In genomic region chr4:46630390-46630789, GRCm38 (mm10) we compare ENCODE assay signal across 9 mouse cellular contexts. TPM values are rescaled to one million over a fixed set of nuclear protein-coding genes. Genes with fewer than 3 reads are reported as not detected.
DNase-seq lines count a peak whose midpoint lies in the region; ATAC-seq and TF ChIP-seq lines count a peak whose summit lies in the region.
"Had no signal": no experiment of that assay in that cellular context is flagged by ENCODE, and none has a peak within 500 bp of the region (broad histone marks: within the 10 kb centered on the region; RNA-seq: fewer than 3 reads in every experiment).

No protein-coding gene starts in this region.

- WGBS in thymus, adult 2 months: 46% methylated on average over 9 of the region's 9 CpGs
- 27% methylated on average over 9 of the region's 9 CpGs for WGBS in liver, postnatal 0 days (ENCODE audit: insufficient replicate concordance)
- 69% methylated on average over 9 of the region's 9 CpGs for WGBS in stomach, postnatal 0 days
- WGBS in forebrain, embryonic 10.5 days: 60% methylated on average over 9 of the region's 9 CpGs

- TF ChIP-seq CTCF in thymus, adult 2 months (IDR thresholded peaks at IDR 0.05; ENCODE audit: borderline replicate concordance, control insufficient read depth, extremely low read depth, insufficient read depth, low read length, poor library complexity): no peak
- peak; percentile 51 for TF ChIP-seq CTCF in liver, postnatal 0 days (IDR thresholded peaks at IDR 0.05; ENCODE audit: low read depth)
- TF ChIP-seq CTCF in stomach, postnatal 0 days (IDR thresholded peaks at IDR 0.05; ENCODE audit: low read depth): peak; percentile 30; the same call in 1 of the 2 replicates

- no peak for TF ChIP-seq POLR2A in thymus, adult 2 months (IDR thresholded peaks at IDR 0.05; ENCODE audit: control insufficient read depth, extremely low read depth, insufficient read depth, low read length, poor library complexity)

- no peak overlapping the region for H3K9ac ChIP-seq in liver, postnatal 0 days (replicated peaks)
- no peak overlapping the region for H3K9ac ChIP-seq in stomach, postnatal 0 days (ENCODE audit: low read length)
- H3K9ac ChIP-seq: heart, embryonic 13.5 days had no signal

- H3K36me3 ChIP-seq in thymus, adult 2 months (ENCODE audit: control insufficient read depth, insufficient read depth, low read length): no peaks in the 10 kb centered on the region
- no peaks in the 10 kb centered on the region for H3K36me3 ChIP-seq in liver, postnatal 0 days (replicated peaks; ENCODE audit: insufficient read depth, low read length)
- no peaks in the 10 kb centered on the region for H3K36me3 ChIP-seq in stomach, postnatal 0 days (ENCODE audit: control insufficient read depth, insufficient read depth, low read length)
- no peaks in the 10 kb centered on the region for H3K36me3 ChIP-seq in forebrain, embryonic 10.5 days (replicated peaks)
- H3K36me3 ChIP-seq: heart, embryonic 13.5 days had no signal

- peak; percentile 47 for DNase-seq in adrenal gland, postnatal 14 days
- DNase-seq in adrenal gland, adult 18-20 months (ENCODE audit: low spot score in 2 of 2): no peak
- peak; percentile 20 for DNase-seq in thymus, adult 2 months
- no peak for DNase-seq in thymus, postnatal 0 days (ENCODE audit: low spot score)
- DNase-seq in liver, postnatal 0 days: peak; percentile 54
- DNase-seq in stomach, postnatal 0 days (ENCODE audit: low spot score): peak; percentile 30
- DNase-seq in forebrain, embryonic 10.5 days (ENCODE audit: extremely low spot score, low spot score): no peak
- DNase-seq in urinary bladder, adult 18-20 months (ENCODE audit: low spot score in 2 of 2): no peak

- H3K27ac ChIP-seq in thymus, adult 2 months (ENCODE audit: control insufficient read depth, insufficient read depth, low read length): no peak overlapping the region
- H3K27ac ChIP-seq in liver, postnatal 0 days (ENCODE audit: low read depth): peak overlapping the region; percentile 52
- H3K27ac ChIP-seq in stomach, postnatal 0 days (replicated peaks): no peak overlapping the region
- H3K27ac ChIP-seq in forebrain, embryonic 10.5 days: no peak overlapping the region
- H3K27ac ChIP-seq: heart, embryonic 13.5 days had no signal

- no peak overlapping the region for H3K4me3 ChIP-seq in thymus, adult 2 months (ENCODE audit: control insufficient read depth, insufficient read depth, low read length)
- H3K4me3 ChIP-seq in liver, postnatal 0 days (ENCODE audit: low read depth, low read length): no peak overlapping the region
- H3K4me3 ChIP-seq in stomach, postnatal 0 days (ENCODE audit: low read depth, low read length): no peak overlapping the region
- H3K4me3 ChIP-seq in forebrain, embryonic 10.5 days: no peak overlapping the region
- H3K4me3 ChIP-seq: heart, embryonic 13.5 days had no signal

- no peak for TF ChIP-seq EP300 in liver, postnatal 0 days (IDR thresholded peaks at IDR 0.05; ENCODE audit: low read depth)
- no peak for TF ChIP-seq EP300 in stomach, postnatal 0 days (optimal IDR thresholded peaks at IDR 0.05)

- no peaks in the 10 kb centered on the region; the same call in 1 of the 2 replicates for H3K4me1 ChIP-seq in thymus, adult 2 months (replicated peaks; ENCODE audit: control insufficient read depth, insufficient read depth, low read length)
- H3K4me1 ChIP-seq in liver, postnatal 0 days (ENCODE audit: insufficient read depth): peaks cover 8% of the 10 kb centered on the region; the same call in 1 of the 2 replicates
- H3K4me1 ChIP-seq in stomach, postnatal 0 days (replicated peaks; ENCODE audit: control insufficient read depth, insufficient read depth): no peaks in the 10 kb centered on the region
- H3K4me1 ChIP-seq in forebrain, embryonic 10.5 days: peaks cover 30% of the 10 kb centered on the region

- H3K4me2 ChIP-seq in liver, postnatal 0 days (ENCODE audit: low read depth, low read length): no peak overlapping the region
- H3K4me2 ChIP-seq in stomach, postnatal 0 days (replicated peaks; ENCODE audit: low read depth): no peak overlapping the region
- H3K4me2 ChIP-seq: heart, embryonic 13.5 days had no signal

- H3K27me3 ChIP-seq in thymus, adult 2 months (ENCODE audit: control insufficient read depth, insufficient read depth, low read length): no peaks in the 10 kb centered on the region
- no peaks in the 10 kb centered on the region for H3K27me3 ChIP-seq in liver, postnatal 0 days (ENCODE audit: insufficient read depth, low read length)
- H3K27me3 ChIP-seq in stomach, postnatal 0 days (ENCODE audit: control insufficient read depth, insufficient read depth, low read length): no peaks in the 10 kb centered on the region
- no peaks in the 10 kb centered on the region for H3K27me3 ChIP-seq in forebrain, embryonic 10.5 days (ENCODE audit: poor library complexity, severe bottlenecking)

- no peaks in the 10 kb centered on the region for H3K9me3 ChIP-seq in liver, postnatal 0 days (ENCODE audit: low read length)
- no peaks in the 10 kb centered on the region for H3K9me3 ChIP-seq in stomach, postnatal 0 days (ENCODE audit: control insufficient read depth, low read length)
- H3K9me3 ChIP-seq in forebrain, embryonic 10.5 days: no peaks in the 10 kb centered on the region
- H3K9me3 ChIP-seq: heart, embryonic 13.5 days had no signal

- ATAC-seq in liver, postnatal 0 days: peak; percentile 72
- ATAC-seq in stomach, postnatal 0 days (ENCODE audit: low FRiP score, low TSS enrichment): no peak

RNA-seq across cellular contexts. Expression of gene Tbc1d2, which starts 19.6 kb away (rescaled TPM):
- 2.0 and 3.1 TPM in 2 replicates for total RNA-seq in adrenal gland, postnatal 14 days (2021)
- total RNA-seq in adrenal gland, adult 18-20 months (2021): 1 to 10 TPM; 1.4 to 3.3 TPM
- polyA plus RNA-seq in thymus, adult 2 months (2012; rRNA removed): 1.7 and 2.0 TPM in 2 replicates
- polyA plus RNA-seq in thymus, postnatal 0 days (2015; fragmentation: Nextera tagmentation; extraction: Ambion mirVana): 2.1 and 2.2 TPM in 2 replicates
- 0.75 and 0.83 TPM in 2 replicates for polyA plus RNA-seq in liver, postnatal 0 days (2015; fragmentation: Nextera tagmentation; extraction: Ambion mirVana)
- polyA plus RNA-seq in stomach, postnatal 0 days (2015; fragmentation: Nextera tagmentation; extraction: Ambion mirVana): 2.7 and 3.4 TPM in 2 replicates
- polyA plus RNA-seq in forebrain, embryonic 10.5 days (2016; fragmentation: Nextera tagmentation; extraction: Ambion mirVana): 0.73 and 0.94 TPM in 2 replicates

RNA-seq across cellular contexts. Expression of gene Coro2a, which starts 28.4 kb away (rescaled TPM):
- total RNA-seq in adrenal gland, postnatal 14 days (2021): 3.3 and 5.3 TPM in 2 replicates
- 1 to 10 TPM; 2.1 to 2.6 TPM for total RNA-seq in adrenal gland, adult 18-20 months (2021)
- polyA plus RNA-seq in thymus, adult 2 months (2012; rRNA removed): 13.5 and 15.9 TPM in 2 replicates
- 12.2 and 14.5 TPM in 2 replicates for polyA plus RNA-seq in thymus, postnatal 0 days (2015; fragmentation: Nextera tagmentation; extraction: Ambion mirVana)
- polyA plus RNA-seq in liver, postnatal 0 days (2015; fragmentation: Nextera tagmentation; extraction: Ambion mirVana): 1.7 and 2.2 TPM in 2 replicates
- polyA plus RNA-seq in stomach, postnatal 0 days (2015; fragmentation: Nextera tagmentation; extraction: Ambion mirVana): 16.7 and 17.2 TPM in 2 replicates
- polyA plus RNA-seq in forebrain, embryonic 10.5 days (2016; fragmentation: Nextera tagmentation; extraction: Ambion mirVana): 2.1 and 2.8 TPM in 2 replicates

Comparison
In these comparisons a context has a peak if more than half of its experiments do, and no peak if none do; other contexts are left out.
1. DNase-seq: peak in adrenal gland, postnatal 14 days (single experiment), thymus, adult 2 months (single experiment), liver, postnatal 0 days (single experiment) and stomach, postnatal 0 days (single experiment); none in adrenal gland, adult 18-20 months (0 of 2), thymus, postnatal 0 days (single experiment), forebrain, embryonic 10.5 days (single experiment) and urinary bladder, adult 18-20 months (0 of 2).